Mouse (Mus musculus): ENCODE data around the gene Adamts1. TPM values are rescaled to one million over a fixed set of nuclear protein-coding genes. Genes with fewer than 3 reads are reported as not detected.

The Adamts1 gene
- polyA plus RNA-seq (2012; rRNA removed) = 29.3 and 37.6 TPM in 2 replicates

GRCm38 (mm10) chr16:85802954-85803353 lies at the start of gene Adamts1:
Adamts1 (minus strand) TSS chr16:85803113.
- peak within 1 kb of the TSS; percentile 69 for H3K4me3 ChIP-seq (ENCODE audit: insufficient read depth, low read depth, low read length)
- peaks cover 10% of the 10 kb centered on the region; the same call in 1 of the 2 replicates for H3K4me1 ChIP-seq (ENCODE audit: control insufficient read depth, insufficient read depth, low read length)
- peaks cover 8% of the 10 kb centered on the region; the same call in 1 of the 2 replicates for H3K36me3 ChIP-seq (ENCODE audit: control insufficient read depth, insufficient read depth, low read length)
- H3K27me3 ChIP-seq (replicated peaks; ENCODE audit: control insufficient read depth, insufficient read depth, low read length) = no peaks in the 10 kb centered on the region
- TF ChIP-seq CTCF (conservative IDR thresholded peaks at IDR 0.05; ENCODE audit: insufficient read depth, insufficient read length, low read depth, low read length) = no peak
- TF ChIP-seq POLR2A (IDR thresholded peaks at IDR 0.05; ENCODE audit: low read depth, low read length) = peak; percentile 94
- under 1% methylated on average over 26 of the region's 26 CpGs for WGBS
- peak within 1 kb of the TSS; percentile 77 for H3K27ac ChIP-seq (ENCODE audit: insufficient read depth, low read depth, low read length)
- peak; percentile 95 for DNase-seq

GRCm38 (mm10) chr16:85827066-85827465 lies 24.2 kb upstream of the Adamts1 start:
- Histone ChIP-seq H3K27me3 (replicated peaks; ENCODE audit: control insufficient read depth, insufficient read depth, low read length) (no peaks in the 10 kb centered on the region), H3K4me1 (ENCODE audit: control insufficient read depth, insufficient read depth, low read length) (no peaks in the 10 kb centered on the region), H3K4me3 (ENCODE audit: insufficient read depth, low read depth, low read length) (no peak overlapping the region), H3K36me3 (ENCODE audit: control insufficient read depth, insufficient read depth, low read length) (no peaks in the 10 kb centered on the region), H3K27ac (ENCODE audit: insufficient read depth, low read depth, low read length) (no peak overlapping the region)
- no peak for DNase-seq
- 76% methylated on average over 3 of the region's 3 CpGs for WGBS
- TF ChIP-seq POLR2A (IDR thresholded peaks at IDR 0.05; ENCODE audit: low read depth, low read length) (no peak), CTCF (conservative IDR thresholded peaks at IDR 0.05; ENCODE audit: insufficient read depth, insufficient read length, low read depth, low read length) (no peak)

GRCm38 (mm10) chr16:85822330-85822916 lies 19.5 kb upstream of the Adamts1 start:
- Histone ChIP-seq H3K27ac (ENCODE audit: insufficient read depth, low read depth, low read length) (no peak overlapping the region), H3K27me3 (replicated peaks; ENCODE audit: control insufficient read depth, insufficient read depth, low read length) (no peaks in the 10 kb centered on the region), H3K4me1 (ENCODE audit: control insufficient read depth, insufficient read depth, low read length) (no peaks in the 10 kb centered on the region), H3K36me3 (ENCODE audit: control insufficient read depth, insufficient read depth, low read length) (no peaks in the 10 kb centered on the region), H3K4me3 (ENCODE audit: insufficient read depth, low read depth, low read length) (no peak overlapping the region)
- TF ChIP-seq POLR2A (IDR thresholded peaks at IDR 0.05; ENCODE audit: low read depth, low read length) = no peak
- TF ChIP-seq CTCF (conservative IDR thresholded peaks at IDR 0.05; ENCODE audit: insufficient read depth, insufficient read length, low read depth, low read length) = no peak
- no peak for DNase-seq
- WGBS = 41% methylated on average over 5 of the region's 5 CpGs

- no peak for TF ChIP-seq POLR2A (IDR thresholded peaks at IDR 0.05; ENCODE audit: low read depth, low read length)
- no peak for TF ChIP-seq CTCF (conservative IDR thresholded peaks at IDR 0.05; ENCODE audit: insufficient read depth, insufficient read length, low read depth, low read length)
- no peak overlapping the region for H3K4me3 ChIP-seq (ENCODE audit: insufficient read depth, low read depth, low read length)
- 54% methylated on average over 5 of the region's 5 CpGs for WGBS
- no peak overlapping the region for H3K27ac ChIP-seq (ENCODE audit: insufficient read depth, low read depth, low read length)
- no peaks in the 10 kb centered on the region for H3K27me3 ChIP-seq (replicated peaks; ENCODE audit: control insufficient read depth, insufficient read depth, low read length)
- no peaks in the 10 kb centered on the region for H3K36me3 ChIP-seq (ENCODE audit: control insufficient read depth, insufficient read depth, low read length)
- no peaks in the 10 kb centered on the region for H3K4me1 ChIP-seq (ENCODE audit: control insufficient read depth, insufficient read depth, low read length)
- DNase-seq = peak; percentile 21
Measured at GRCm38 (mm10) chr16:85819808-85820458, 17.0 kb upstream of the Adamts1 start.

GRCm38 (mm10) chr16:85814116-85814515 lies 11.2 kb upstream of the Adamts1 start:
- TF ChIP-seq POLR2A (IDR thresholded peaks at IDR 0.05; ENCODE audit: low read depth, low read length) = no peak
- TF ChIP-seq CTCF (conservative IDR thresholded peaks at IDR 0.05; ENCODE audit: insufficient read depth, insufficient read length, low read depth, low read length) = no peak
- 64% methylated on average over 2 of the region's 2 CpGs for WGBS

GRCm38 (mm10) chr16:85807626-85808025 lies 4.7 kb upstream of the Adamts1 start:
- WGBS = 5% methylated on average over 2 of the region's 2 CpGs
- Histone ChIP-seq H3K27ac (ENCODE audit: insufficient read depth, low read depth, low read length) (no peak overlapping the region), H3K4me1 (ENCODE audit: control insufficient read depth, insufficient read depth, low read length) (no peaks in the 10 kb centered on the region), H3K4me3 (ENCODE audit: insufficient read depth, low read depth, low read length) (no peak overlapping the region), H3K27me3 (replicated peaks; ENCODE audit: control insufficient read depth, insufficient read depth, low read length) (no peaks in the 10 kb centered on the region), H3K36me3 (ENCODE audit: control insufficient read depth, insufficient read depth, low read length) (no peaks in the 10 kb centered on the region)
- DNase-seq = peak; percentile 73
- TF ChIP-seq POLR2A (IDR thresholded peaks at IDR 0.05; ENCODE audit: low read depth, low read length) (no peak), CTCF (conservative IDR thresholded peaks at IDR 0.05; ENCODE audit: insufficient read depth, insufficient read length, low read depth, low read length) (peak; percentile 50)

More at GRCm38 (mm10) chr16:85814116-85814515, 11.2 kb upstream of the Adamts1 start:
- no peak overlapping the region for H3K4me3 ChIP-seq (ENCODE audit: insufficient read depth, low read depth, low read length)
- H3K27ac ChIP-seq (ENCODE audit: insufficient read depth, low read depth, low read length) = no peak overlapping the region
- no peaks in the 10 kb centered on the region for H3K36me3 ChIP-seq (ENCODE audit: control insufficient read depth, insufficient read depth, low read length)
- peak; percentile 31 for DNase-seq
- no peaks in the 10 kb centered on the region for H3K27me3 ChIP-seq (replicated peaks; ENCODE audit: control insufficient read depth, insufficient read depth, low read length)
- no peaks in the 10 kb centered on the region for H3K4me1 ChIP-seq (ENCODE audit: control insufficient read depth, insufficient read depth, low read length)

- Histone ChIP-seq H3K4me1 (ENCODE audit: control insufficient read depth, insufficient read depth, low read length) (no peaks in the 10 kb centered on the region), H3K27me3 (replicated peaks; ENCODE audit: control insufficient read depth, insufficient read depth, low read length) (no peaks in the 10 kb centered on the region), H3K36me3 (ENCODE audit: control insufficient read depth, insufficient read depth, low read length) (no peaks in the 10 kb centered on the region), H3K27ac (ENCODE audit: insufficient read depth, low read depth, low read length) (no peak overlapping the region), H3K4me3 (ENCODE audit: insufficient read depth, low read depth, low read length) (no peak overlapping the region)
- peak; percentile 77 for DNase-seq
- no peak for TF ChIP-seq POLR2A (IDR thresholded peaks at IDR 0.05; ENCODE audit: low read depth, low read length)
- TF ChIP-seq CTCF (conservative IDR thresholded peaks at IDR 0.05; ENCODE audit: insufficient read depth, insufficient read length, low read depth, low read length) = no peak
- whole genome bisulfite sequencing = 17% methylated on average over 3 of the region's 3 CpGs
Measured at GRCm38 (mm10) chr16:85807072-85807471, 4.2 kb upstream of the Adamts1 start.
